Mouse (Mus musculus) spleen, adult 2 months (tissue): ENCODE data around the gene Ccdc149.

Source experiments
- CTCF ChIP-seq: fragments of 200-500 bp; IDR thresholded peaks from 2 replicates; pipeline ENCODE4 v1.5.1; 2011; ENCODE audit warnings: mild to moderate bottlenecking, inconsistent platforms; ENCODE audit not compliant: insufficient read depth, insufficient read length, insufficient replicate concordance; ENCODE audit errors: extremely low read depth
- POLR2A ChIP-seq: fragments of 200-500 bp; IDR thresholded peaks from 2 replicates; pipeline ENCODE4 v1.6.1; 2011; ENCODE audit warnings: low read depth, low read length, inconsistent platforms

GRCm38 (mm10) chr5:52416485-52416884 lies 54.8 kb downstream of the Ccdc149 start:
- TF ChIP-seq CTCF (no peak), POLR2A (no peak)
